Mouse (Mus musculus): Measurements from ENCODE around the gene Slc30a5. TPM values are rescaled to one million over a fixed set of nuclear protein-coding genes. Genes with fewer than 3 reads are reported as not detected.
"Not testable (repeated sequence)": the region's sequence is repeated elsewhere in the genome, so short reads cannot be mapped to it uniquely, and the experiment has no call there.

Gene Slc30a5
- total and polyA plus RNA-seq, 2 experiments from 2014 or later, result 23.0 to 59.7 TPM

- H3K9ac ChIP-seq, result no peak overlapping the region
- H3K27ac ChIP-seq (ENCODE audit: low read depth, low read length), result no peak overlapping the region
- no peaks in the 10 kb centered on the region for H3K27me3 ChIP-seq (ENCODE audit: insufficient read depth, low read length)
- no peaks in the 10 kb centered on the region for H3K4me1 ChIP-seq (ENCODE audit: insufficient read depth)
- H3K4me2 ChIP-seq (ENCODE audit: low read depth), result no peak overlapping the region
- peaks cover 45% of the 10 kb centered on the region for H3K36me3 ChIP-seq (ENCODE audit: insufficient read depth)
- ATAC-seq, result no peak
- no peak for TF ChIP-seq CTCF (IDR thresholded peaks at IDR 0.05; ENCODE audit: low read depth)
- DNase-seq, result no peak
- H3K4me3 ChIP-seq (ENCODE audit: low read depth, low read length), result no peak overlapping the region
- 96% methylated on average over 3 of the region's 3 CpGs for WGBS
- H3K9me3 ChIP-seq (ENCODE audit: low read length), result no peaks in the 10 kb centered on the region
Observed at GRCm38 (mm10) chr13:100824916-100825315, 8.3 kb downstream of the Slc30a5 start.

DNA sequence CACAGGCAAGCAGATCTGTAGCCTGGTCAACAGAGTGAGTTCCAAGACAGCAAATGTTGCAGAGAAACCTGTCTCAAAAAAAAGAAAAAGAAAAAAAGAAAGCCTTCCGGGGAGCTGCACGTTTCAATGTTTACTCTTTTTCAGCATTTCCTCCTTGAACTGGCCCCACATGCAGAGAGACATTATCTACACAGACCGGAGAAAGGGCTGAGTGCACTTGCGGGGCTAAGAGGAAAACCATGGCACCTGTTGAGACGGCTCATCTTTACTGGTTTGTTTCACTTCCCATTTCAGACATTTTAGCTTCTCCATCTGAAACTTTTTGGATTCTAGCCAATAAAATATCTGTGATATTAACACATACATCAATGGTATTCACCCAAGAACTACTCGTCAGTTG is 8.9 kb downstream of the Slc30a5 start:
- Histone ChIP-seq H3K4me3 (ENCODE audit: low read depth, low read length) (no peak overlapping the region), H3K27me3 (ENCODE audit: insufficient read depth, low read length) (no peaks in the 10 kb centered on the region), H3K36me3 (ENCODE audit: insufficient read depth) (peaks cover 49% of the 10 kb centered on the region)

DNA sequence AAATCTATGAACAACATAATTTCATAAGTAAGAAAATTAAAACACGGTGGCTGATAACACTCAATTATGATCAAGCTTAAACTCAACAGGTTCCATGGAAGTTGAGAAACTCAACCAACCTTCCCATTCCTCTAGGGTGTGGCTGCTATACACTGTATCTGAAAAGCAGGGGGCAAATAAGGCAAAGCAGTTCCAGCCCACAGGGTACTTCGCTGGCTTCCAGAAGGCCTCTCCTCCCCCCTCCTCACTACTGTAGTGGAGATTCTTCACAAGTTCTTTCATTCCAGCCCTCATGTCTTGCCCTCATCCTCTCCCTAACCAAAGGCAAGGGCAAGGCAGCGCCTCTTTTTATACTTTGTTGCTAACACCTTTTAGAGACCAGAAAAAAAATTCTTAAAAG is 9.4 kb downstream of the Slc30a5 start:
- Histone ChIP-seq H3K36me3 (ENCODE audit: insufficient read depth) (peaks cover 52% of the 10 kb centered on the region), H3K27ac (ENCODE audit: low read depth, low read length) (no peak overlapping the region), H3K4me3 (ENCODE audit: low read depth, low read length) (no peak overlapping the region), H3K4me1 (ENCODE audit: insufficient read depth) (no peaks in the 10 kb centered on the region), H3K9me3 (ENCODE audit: low read length) (no peaks in the 10 kb centered on the region), H3K4me2 (ENCODE audit: low read depth) (no peak overlapping the region), H3K27me3 (ENCODE audit: insufficient read depth, low read length) (no peaks in the 10 kb centered on the region), H3K9ac (no peak overlapping the region)
- 98% methylated on average over 3 of the region's 3 CpGs for WGBS
- no peak for DNase-seq
- TF ChIP-seq CTCF (IDR thresholded peaks at IDR 0.05; ENCODE audit: low read depth), result no peak
- no peak for ATAC-seq

More for the DNA sequence above, 8.9 kb downstream of the Slc30a5 start:
- H3K27ac ChIP-seq (ENCODE audit: low read depth, low read length), result no peak overlapping the region
- DNase-seq, result no peak
- H3K9me3 ChIP-seq (ENCODE audit: low read length), result no peaks in the 10 kb centered on the region
- WGBS, result 86% methylated on average over 6 of the region's 6 CpGs
- no peak overlapping the region for H3K4me2 ChIP-seq (ENCODE audit: low read depth)
- no peaks in the 10 kb centered on the region for H3K4me1 ChIP-seq (ENCODE audit: insufficient read depth)
- no peak for TF ChIP-seq CTCF (IDR thresholded peaks at IDR 0.05; ENCODE audit: low read depth)
- ATAC-seq, result no peak
- no peak overlapping the region for H3K9ac ChIP-seq

- no peaks in the 10 kb centered on the region for H3K27me3 ChIP-seq (ENCODE audit: insufficient read depth, low read length)
- peaks cover 58% of the 10 kb centered on the region for H3K36me3 ChIP-seq (ENCODE audit: insufficient read depth)
- ATAC-seq (no peak), DNase-seq (no peak)
- no peak overlapping the region for H3K27ac ChIP-seq (ENCODE audit: low read depth, low read length)
- no peaks in the 10 kb centered on the region for H3K4me1 ChIP-seq (ENCODE audit: insufficient read depth)
- 93% methylated on average over 6 of the region's 6 CpGs for WGBS
- H3K4me2 ChIP-seq (ENCODE audit: low read depth), result no peak overlapping the region
- no peak overlapping the region for H3K4me3 ChIP-seq (ENCODE audit: low read depth, low read length)
- no peak for TF ChIP-seq CTCF (IDR thresholded peaks at IDR 0.05; ENCODE audit: low read depth)
- H3K9me3 ChIP-seq (ENCODE audit: low read length), result no peaks in the 10 kb centered on the region
- no peak overlapping the region for H3K9ac ChIP-seq
Observed at GRCm38 (mm10) chr13:100814451-100814850, 18.8 kb downstream of the Slc30a5 start.

DNA sequence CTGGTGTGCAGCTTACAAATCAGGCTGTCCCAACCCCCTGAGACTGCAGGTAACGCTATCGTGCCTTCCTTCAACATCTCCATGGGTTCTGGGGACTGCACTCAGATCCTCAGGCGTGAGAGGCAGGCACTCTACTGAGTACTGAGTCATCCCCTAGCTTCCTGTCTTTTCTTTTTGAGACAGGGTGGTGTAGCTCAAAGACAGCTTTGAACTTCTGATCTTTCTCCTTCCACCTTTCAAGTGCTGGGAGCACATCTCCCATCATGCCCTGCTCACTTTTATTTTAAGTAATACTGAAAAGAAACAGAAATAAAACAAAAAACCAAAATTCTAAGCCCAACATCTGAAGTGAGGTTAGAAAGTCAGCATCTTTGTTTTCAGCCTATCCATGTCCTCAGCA is 27.5 kb downstream of the Slc30a5 start:
- H3K27ac ChIP-seq (ENCODE audit: low read depth, low read length), result no peak overlapping the region
- H3K36me3 ChIP-seq (ENCODE audit: insufficient read depth), result peaks cover 56% of the 10 kb centered on the region
- DNase-seq, result no peak
- no peaks in the 10 kb centered on the region for H3K9me3 ChIP-seq (ENCODE audit: low read length)
- no peak overlapping the region for H3K4me3 ChIP-seq (ENCODE audit: low read depth, low read length)
- H3K9ac ChIP-seq, result no peak overlapping the region
- 98% methylated on average over 3 of the region's 3 CpGs for whole genome bisulfite sequencing
- no peak for ATAC-seq
- H3K27me3 ChIP-seq (ENCODE audit: insufficient read depth, low read length), result no peaks in the 10 kb centered on the region
- no peaks in the 10 kb centered on the region for H3K4me1 ChIP-seq (ENCODE audit: insufficient read depth)
- no peak overlapping the region for H3K4me2 ChIP-seq (ENCODE audit: low read depth)
- TF ChIP-seq CTCF (IDR thresholded peaks at IDR 0.05; ENCODE audit: low read depth), result no peak

- no peak for TF ChIP-seq CTCF (IDR thresholded peaks at IDR 0.05; ENCODE audit: low read depth)
- ATAC-seq (no peak), DNase-seq (no peak)
- WGBS, result 90% methylated on average over 6 of the region's 6 CpGs
- H3K4me1 ChIP-seq (ENCODE audit: insufficient read depth), result no peaks in the 10 kb centered on the region
- H3K27ac ChIP-seq (ENCODE audit: low read depth, low read length), result no peak overlapping the region
- H3K9ac ChIP-seq, result no peak overlapping the region
- no peak overlapping the region for H3K4me3 ChIP-seq (ENCODE audit: low read depth, low read length)
- no peaks in the 10 kb centered on the region for H3K27me3 ChIP-seq (ENCODE audit: insufficient read depth, low read length)
- peaks cover 3% of the 10 kb centered on the region for H3K36me3 ChIP-seq (ENCODE audit: insufficient read depth)
- no peak overlapping the region for H3K4me2 ChIP-seq (ENCODE audit: low read depth)
- no peaks in the 10 kb centered on the region for H3K9me3 ChIP-seq (ENCODE audit: low read length)
Observed at GRCm38 (mm10) chr13:100797171-100797570, 36.1 kb downstream of the Slc30a5 start.

- no peak for ATAC-seq
- Histone ChIP-seq H3K4me1 (ENCODE audit: insufficient read depth) (no peaks in the 10 kb centered on the region), H3K36me3 (ENCODE audit: insufficient read depth) (no peaks in the 10 kb centered on the region), H3K9me3 (ENCODE audit: low read length) (no peaks in the 10 kb centered on the region), H3K4me3 (ENCODE audit: low read depth, low read length) (no peak overlapping the region), H3K4me2 (ENCODE audit: low read depth) (no peak overlapping the region), H3K9ac (no peak overlapping the region), H3K27ac (ENCODE audit: low read depth, low read length) (no peak overlapping the region), H3K27me3 (ENCODE audit: insufficient read depth, low read length) (no peaks in the 10 kb centered on the region)
- 87% methylated on average over 3 of the region's 3 CpGs for WGBS
- DNase-seq, result no peak
- TF ChIP-seq CTCF (IDR thresholded peaks at IDR 0.05; ENCODE audit: low read depth), result no peak
Observed at GRCm38 (mm10) chr13:100789083-100789482, 44.1 kb downstream of the Slc30a5 start.

- not testable (repeated sequence) for DNase-seq, ATAC-seq
Observed at GRCm38 (mm10) chr13:100788057-100788456, 45.2 kb downstream of the Slc30a5 start.

More at GRCm38 (mm10) chr13:100788057-100788456, 45.2 kb downstream of the Slc30a5 start:
- H3K4me1 ChIP-seq (ENCODE audit: insufficient read depth); H3K4me3 ChIP-seq (ENCODE audit: low read depth, low read length); H3K27ac ChIP-seq (ENCODE audit: low read depth, low read length); H3K27me3 ChIP-seq (ENCODE audit: insufficient read depth, low read length); H3K9ac ChIP-seq; H3K9me3 ChIP-seq (ENCODE audit: low read length); H3K36me3 ChIP-seq (ENCODE audit: insufficient read depth); H3K4me2 ChIP-seq (ENCODE audit: low read depth): not testable (repeated sequence)
- WGBS, result 96% methylated on average over 11 of the region's 14 CpGs

Data from forebrain, postnatal 0 days (tissue).